In genomic region chr7:140036281-140037170, GRCm38 (mm10) we compare ENCODE assay signal across 7 mouse cellular contexts. TPM values are rescaled to one million over a fixed set of nuclear protein-coding genes. Genes with fewer than 3 reads are reported as not detected.
DNase-seq lines count a peak whose midpoint lies in the region; ATAC-seq and TF ChIP-seq lines count a peak whose summit lies in the region.

Gene Zfp511 (plus strand): TSS chr7:140036391.
Gene Tubgcp2 (minus strand): TSS chr7:140036669.

- 2% methylated on average over 69 of the region's 69 CpGs for WGBS in embryonic facial prominence, embryonic 10.5 days
- WGBS in intestine, postnatal 0 days: under 1% methylated on average over 59 of the region's 69 CpGs
- WGBS in midbrain, embryonic 12.5 days: 2% methylated on average over 69 of the region's 69 CpGs
- WGBS in small intestine, adult 2 months: 1% methylated on average over 69 of the region's 69 CpGs

- intact Hi-C loops in left cerebral cortex, postnatal 4 days (cut with DNase I): no loop called here

- H3K9me3 ChIP-seq in embryonic facial prominence, embryonic 10.5 days: no peaks in the 10 kb centered on the region
- no peaks in the 10 kb centered on the region for H3K9me3 ChIP-seq in intestine, postnatal 0 days (ENCODE audit: control insufficient read depth)
- H3K9me3 ChIP-seq in midbrain, embryonic 12.5 days: no peaks in the 10 kb centered on the region

- H3K4me2 ChIP-seq in intestine, postnatal 0 days (replicated peaks; ENCODE audit: low read depth): peak within 1 kb of the TSS; percentile 87
- H3K4me2 ChIP-seq in midbrain, embryonic 12.5 days (replicated peaks): peak within 1 kb of the TSS; percentile 88

- peak; percentile 96 for DNase-seq in adrenal gland, postnatal 10 days
- DNase-seq in embryonic facial prominence, embryonic 10.5 days (ENCODE audit: low spot score): peak; percentile 97
- peak; percentile 79 for DNase-seq in gonadal fat pad, adult 2 months (ENCODE audit: low read depth)
- DNase-seq in left cerebral cortex, postnatal 4 days: peak; percentile 96

- peak within 1 kb of the TSS; percentile 93 for H3K4me3 ChIP-seq in embryonic facial prominence, embryonic 10.5 days
- peak within 1 kb of the TSS; percentile 83 for H3K4me3 ChIP-seq in intestine, postnatal 0 days (ENCODE audit: low read depth, low read length)
- H3K4me3 ChIP-seq in midbrain, embryonic 12.5 days: peak within 1 kb of the TSS; percentile 91
- peak within 1 kb of the TSS; percentile 72 for H3K4me3 ChIP-seq in small intestine, adult 2 months (ENCODE audit: low read depth, low read length)

- H3K27ac ChIP-seq in embryonic facial prominence, embryonic 10.5 days (replicated peaks): peak within 1 kb of the TSS; percentile 98
- H3K27ac ChIP-seq in intestine, postnatal 0 days (ENCODE audit: low read depth, low read length): peak within 1 kb of the TSS; percentile 82
- H3K27ac ChIP-seq in midbrain, embryonic 12.5 days (replicated peaks): peak within 1 kb of the TSS; percentile 86
- peak within 1 kb of the TSS; percentile 59 for H3K27ac ChIP-seq in small intestine, adult 2 months (ENCODE audit: insufficient read depth, low read depth, low read length)

- peak within 1 kb of the TSS; percentile 76 for H3K9ac ChIP-seq in intestine, postnatal 0 days (ENCODE audit: low read depth, low read length)
- peak within 1 kb of the TSS; percentile 85 for H3K9ac ChIP-seq in midbrain, embryonic 12.5 days (replicated peaks)

- TF ChIP-seq POLR2A in small intestine, adult 2 months (IDR thresholded peaks at IDR 0.05; ENCODE audit: low read depth, low read length): peak; percentile 68

- ATAC-seq in intestine, postnatal 0 days: peak; percentile 99
- ATAC-seq in midbrain, embryonic 12.5 days (ENCODE audit: low FRiP score, low read depth): peak; percentile 98

- peaks cover 19% of the 10 kb centered on the region for H3K4me1 ChIP-seq in embryonic facial prominence, embryonic 10.5 days
- 0 out of 2 replicates have a peak, but pooled peaks cover 5% of the 10 kb centered on the region for H3K4me1 ChIP-seq in intestine, postnatal 0 days (replicated peaks; ENCODE audit: control insufficient read depth, insufficient read depth, low read length)
- H3K4me1 ChIP-seq in midbrain, embryonic 12.5 days: peaks cover 24% of the 10 kb centered on the region
- H3K4me1 ChIP-seq in small intestine, adult 2 months (ENCODE audit: control insufficient read depth, insufficient read depth, insufficient read length, low read length): peaks cover 10% of the 10 kb centered on the region; the same call in 1 of the 2 replicates

- no peak for TF ChIP-seq CTCF in intestine, postnatal 0 days (IDR thresholded peaks at IDR 0.05; ENCODE audit: low read depth)
- no peak for TF ChIP-seq CTCF in small intestine, adult 2 months (IDR thresholded peaks at IDR 0.05; ENCODE audit: extremely low read depth, insufficient read length, insufficient replicate concordance, low read depth, low read length)

- H3K27me3 ChIP-seq in embryonic facial prominence, embryonic 10.5 days (replicated peaks; ENCODE audit: low read depth, poor library complexity, severe bottlenecking): no peaks in the 10 kb centered on the region
- H3K27me3 ChIP-seq in intestine, postnatal 0 days (replicated peaks; ENCODE audit: control insufficient read depth, insufficient read depth, low read length): no peaks in the 10 kb centered on the region
- peaks cover 14% of the 10 kb centered on the region for H3K27me3 ChIP-seq in midbrain, embryonic 12.5 days
- no peaks in the 10 kb centered on the region for H3K27me3 ChIP-seq in small intestine, adult 2 months (ENCODE audit: control insufficient read depth, insufficient read depth, low read length)

- peaks cover 58% of the 10 kb centered on the region for H3K36me3 ChIP-seq in embryonic facial prominence, embryonic 10.5 days (replicated peaks)
- H3K36me3 ChIP-seq in intestine, postnatal 0 days (ENCODE audit: control insufficient read depth, insufficient read depth): peaks cover 30% of the 10 kb centered on the region
- H3K36me3 ChIP-seq in midbrain, embryonic 12.5 days: peaks cover 38% of the 10 kb centered on the region
- peaks cover 20% of the 10 kb centered on the region for H3K36me3 ChIP-seq in small intestine, adult 2 months (ENCODE audit: control insufficient read depth, insufficient read depth, low read length)

RNA-seq across cellular contexts. Expression of gene Zfp511, which starts in this region (rescaled TPM):
- 10 to 100 TPM; 14.0 to 18.1 TPM for total RNA-seq in adrenal gland, postnatal 10 days (2021)
- polyA plus RNA-seq in embryonic facial prominence, embryonic 10.5 days (2016; fragmentation: Nextera tagmentation; extraction: Ambion mirVana): 39.2 and 42.7 TPM in 2 replicates
- polyA plus RNA-seq in gonadal fat pad, adult 2 months (2012; rRNA removed): 46.2 and 50.7 TPM in 2 replicates
- 16.0 and 17.6 TPM in 2 replicates for polyA plus RNA-seq in intestine, postnatal 0 days (2015; fragmentation: Nextera tagmentation; extraction: Ambion mirVana)
- total RNA-seq in left cerebral cortex, postnatal 4 days (2021): 10 to 100 TPM; 32.3 to 33.9 TPM
- polyA plus RNA-seq in midbrain, embryonic 12.5 days (2016; fragmentation: Nextera tagmentation; extraction: Ambion mirVana): 41.9 and 45.2 TPM in 2 replicates
- 54.9 and 68.9 TPM in 2 replicates for polyA plus RNA-seq in small intestine, adult 2 months (2012; rRNA removed)

RNA-seq across cellular contexts. Expression of gene Tubgcp2, which starts in this region (rescaled TPM):
- 10 to 100 TPM; 32.7 to 37.4 TPM for total RNA-seq in adrenal gland, postnatal 10 days (2021)
- polyA plus RNA-seq in embryonic facial prominence, embryonic 10.5 days (2016; fragmentation: Nextera tagmentation; extraction: Ambion mirVana): 80.2 and 80.8 TPM in 2 replicates
- 24.7 and 25.9 TPM in 2 replicates for polyA plus RNA-seq in gonadal fat pad, adult 2 months (2012; rRNA removed)
- 12.3 and 13.0 TPM in 2 replicates for polyA plus RNA-seq in intestine, postnatal 0 days (2015; fragmentation: Nextera tagmentation; extraction: Ambion mirVana)
- total RNA-seq in left cerebral cortex, postnatal 4 days (2021): 10 to 100 TPM; 55.1 to 58.0 TPM
- polyA plus RNA-seq in midbrain, embryonic 12.5 days (2016; fragmentation: Nextera tagmentation; extraction: Ambion mirVana): 70.6 and 72.7 TPM in 2 replicates
- 5.1 and 9.1 TPM in 2 replicates for polyA plus RNA-seq in small intestine, adult 2 months (2012; rRNA removed)

Comparison
In these comparisons a context has a peak if more than half of its experiments do, and no peak if none do; other contexts are left out.
1. Peak in every context shown above with its lines: DNase-seq, ATAC-seq, H3K4me3 ChIP-seq and H3K27ac ChIP-seq.